Mouse (Mus musculus) leukemia stem cell, adult 10-12 weeks (primary cell): ENCODE results near the gene D830030K20Rik. TPM values are rescaled to one million over a fixed set of nuclear protein-coding genes. Genes with fewer than 3 reads are reported as not detected.

ENCODE experiments used
- polyA plus RNA-seq: library from polyadenylated mRNA; stranded (reverse); fragments of >175 nt; gene quantifications from 2 replicates; pipeline ENCODE4 v1.2.3, GENCODE M21; 2012; ENCODE audit warnings: low replicate concordance

Gene D830030K20Rik
- polyA plus RNA-seq, result not detected in 2 replicates

GRCm38 (mm10) chr14:3208272-3209152 is at the start of gene D830030K20Rik:
Gene D830030K20Rik (plus strand): TSS chr14:3208488.

GRCm38 (mm10) chr14:3187955-3188354 is 20.3 kb upstream of the D830030K20Rik start, which contains the start of gene Gm5795:
Gene Gm5795 (plus strand): TSS chr14:3188255.

Other genes starting within 250 kb of the D830030K20Rik start
- not detected in 2 replicates for gene Gm2888, start 178.5 kb upstream of the D830030K20Rik start, polyA plus RNA-seq
- not detected in 2 replicates for gene Gm2897, start 159.2 kb upstream of the D830030K20Rik start, polyA plus RNA-seq
- gene Gm10340, start 74.5 kb upstream of the D830030K20Rik start, polyA plus RNA-seq, result not detected in 2 replicates
- gene Gm5795, start 20.2 kb upstream of the D830030K20Rik start, polyA plus RNA-seq, result not detected in 2 replicates
- gene Gm2956, start 124.1 kb downstream of the D830030K20Rik start, polyA plus RNA-seq, result not detected in 2 replicates
- not detected in 2 replicates for gene Gm10413, start 186.6 kb downstream of the D830030K20Rik start, polyA plus RNA-seq
- not detected in 2 replicates for gene Gm10409, start 204.1 kb downstream of the D830030K20Rik start, polyA plus RNA-seq
- not detected in 2 replicates for gene Gm3005, start 219.6 kb downstream of the D830030K20Rik start, polyA plus RNA-seq
- gene Gm10408, start 240.9 kb downstream of the D830030K20Rik start, polyA plus RNA-seq, result not detected in 2 replicates